Mouse (Mus musculus): ENCODE data around the gene Olfr771. TPM values are rescaled to one million over a fixed set of nuclear protein-coding genes. Genes with fewer than 3 reads are reported as not detected.
"Not testable (repeated sequence)": the region's sequence is repeated elsewhere in the genome, so short reads cannot be mapped to it uniquely, and the experiment has no call there.

Gene Olfr771
- not detected for total RNA-seq (2021)

DNA sequence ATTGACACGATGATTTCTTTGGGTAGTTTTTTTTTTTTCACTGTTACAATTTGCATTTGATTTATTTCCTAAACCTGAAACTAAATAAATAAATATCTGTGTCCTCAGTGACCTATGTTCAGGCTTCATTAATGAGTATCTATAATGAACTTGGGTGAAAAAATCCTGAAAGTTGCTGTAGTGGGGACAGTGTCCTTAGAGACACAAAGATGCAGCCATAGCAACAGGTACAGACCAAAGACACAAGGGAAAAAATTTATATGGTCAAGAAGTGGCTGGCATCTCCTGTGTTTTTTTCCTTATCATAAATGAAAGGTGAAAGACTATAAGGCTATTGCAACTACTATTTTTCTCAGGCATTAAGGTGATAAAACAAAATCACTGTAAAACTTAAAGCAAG is at the start of gene Olfr771:
Olfr771 (minus strand) TSS at position 101 of the 400 bp plus-strand sequence.
- DNase-seq, result no peak
- intact Hi-C loops (cut with DNase I), result no loop called here

- DNase-seq; intact Hi-C loops (cut with DNase I): not testable (repeated sequence)
These were observed 22.8 kb upstream of the Olfr771 start, which contains the start of gene Olfr773 for GRCm38 (mm10) chr10:129187319-129187718. Olfr773 (minus strand) TSS chr10:129187419.

- intact Hi-C loops (cut with DNase I); DNase-seq: not testable (repeated sequence)
These were observed 13.3 kb upstream of the Olfr771 start, which contains the start of gene Olfr772 for GRCm38 (mm10) chr10:129177821-129178220. Olfr772 (minus strand) TSS chr10:129177921.

- intact Hi-C loops (cut with DNase I), result no loop called here
- DNase-seq, result no peak
These were observed 25.7 kb downstream of the Olfr771 start, which contains the start of gene Olfr770 for GRCm38 (mm10) chr10:129138898-129139297. Olfr770 (minus strand) TSS chr10:129138998.

DNA sequence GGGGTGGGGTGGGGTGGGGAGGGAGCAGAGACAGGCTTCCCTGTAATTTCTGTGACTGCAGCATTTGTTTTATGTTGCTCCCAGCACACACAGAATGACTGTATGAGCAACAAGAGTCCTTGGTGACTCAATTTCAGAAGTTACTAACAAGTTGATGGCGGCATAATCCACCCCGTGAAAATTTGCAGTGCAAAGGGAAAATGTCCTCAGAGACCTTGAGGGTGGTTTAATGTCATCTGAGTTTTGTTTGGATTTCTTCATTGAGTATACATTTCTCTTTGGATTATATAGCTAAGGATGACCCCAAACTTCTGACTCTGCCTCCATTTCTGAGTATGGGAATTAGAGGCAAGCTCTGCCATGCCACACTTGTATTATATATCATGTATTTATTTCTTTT is 46.8 kb downstream of the Olfr771 start, which contains the start of gene Olfr769:
Olfr769 (minus strand) TSS at position 101 of the 400 bp plus-strand sequence.
- no peak for DNase-seq
- intact Hi-C loops (cut with DNase I), result no loop called here

DNA sequence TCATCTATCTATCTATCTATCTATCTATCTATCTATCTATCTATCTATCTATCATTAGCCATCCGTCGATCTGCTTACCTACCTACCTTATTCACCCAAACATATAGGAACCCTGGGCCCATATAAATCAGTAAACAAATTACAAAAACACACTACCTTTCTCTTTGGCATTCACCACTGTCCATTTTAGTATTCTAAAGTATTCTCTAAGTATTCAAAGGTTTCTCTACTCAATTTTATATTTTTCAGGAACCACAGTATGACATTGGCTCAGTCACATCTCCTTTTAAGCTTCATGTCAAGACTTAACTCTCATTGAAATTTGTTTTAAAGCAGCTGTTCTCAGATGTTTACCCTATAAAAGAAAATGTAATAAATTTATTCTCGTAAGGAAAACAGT is 49.4 kb downstream of the Olfr771 start:
- intact Hi-C loops (cut with DNase I), result no loop called here
- no peak for DNase-seq

Other genes starting within 250 kb of the Olfr771 start
- gene Rdh5, start 241.9 kb downstream of the Olfr771 start, total RNA-seq (2021), result 1 to 10 TPM; 6.4 to 7.5 TPM
- gene Bloc1s1, start 240.7 kb downstream of the Olfr771 start, total RNA-seq (2021), result 100 to 1,000 TPM; 184 to 206 TPM
- 100 to 1,000 TPM; 160 to 167 TPM for gene Itga7, start 230.9 kb downstream of the Olfr771 start, total RNA-seq (2021)
- not detected for gene Mettl7b, start 203.8 kb downstream of the Olfr771 start, total RNA-seq (2021)
- gene Olfr9, start 175.3 kb downstream of the Olfr771 start, total RNA-seq (2021), result not detected
- gene Olfr763, start 154.0 kb downstream of the Olfr771 start, total RNA-seq (2021), result not detected
- gene Olfr764-ps1, start 124.9 kb downstream of the Olfr771 start, total RNA-seq (2021), result not detected
- not detected for gene Olfr765, start 114.8 kb downstream of the Olfr771 start, total RNA-seq (2021)
- gene Olfr766-ps1, start 95.8 kb downstream of the Olfr771 start, total RNA-seq (2021), result not detected
- not detected for gene Olfr767, start 81.8 kb downstream of the Olfr771 start, total RNA-seq (2021)
- gene Olfr768, start 65.4 kb downstream of the Olfr771 start, total RNA-seq (2021), result not detected
- not detected for gene Olfr769, start 46.9 kb downstream of the Olfr771 start, total RNA-seq (2021)
- not detected for gene Olfr770, start 25.8 kb downstream of the Olfr771 start, total RNA-seq (2021)
- not detected for gene Olfr772, start 13.2 kb upstream of the Olfr771 start, total RNA-seq (2021)
- not detected for gene Olfr773, start 22.7 kb upstream of the Olfr771 start, total RNA-seq (2021)
- gene Olfr774, start 71.5 kb upstream of the Olfr771 start, total RNA-seq (2021), result not detected
- gene Olfr775, start 83.7 kb upstream of the Olfr771 start, total RNA-seq (2021), result not detected
- gene Olfr776, start 94.4 kb upstream of the Olfr771 start, total RNA-seq (2021), result not detected
- not detected for gene Olfr777, start 106.7 kb upstream of the Olfr771 start, total RNA-seq (2021)
- gene Olfr780, start 153.4 kb upstream of the Olfr771 start, total RNA-seq (2021), result not detected
- gene Olfr781, start 164.1 kb upstream of the Olfr771 start, total RNA-seq (2021), result not detected
- gene Olfr782, start 184.1 kb upstream of the Olfr771 start, total RNA-seq (2021), result not detected
- gene Olfr784, start 219.3 kb upstream of the Olfr771 start, total RNA-seq (2021), result not detected
- not detected for gene Olfr785, start 240.7 kb upstream of the Olfr771 start, total RNA-seq (2021)